Mouse (Mus musculus) myocyte (in vitro differentiated cells): ENCODE results near the gene Tmem91.

Experiments used
- CEBPB ChIP-seq: IDR thresholded peaks from 2 replicates; pipeline ENCODE4 v1.6.1; 2011; ENCODE audit warnings: mild to moderate bottlenecking, moderate library complexity; ENCODE audit not compliant: poor library complexity, insufficient read depth, severe bottlenecking
- MAX ChIP-seq: IDR thresholded peaks from one replicate; pipeline ENCODE4 v1.6.1; 2011; ENCODE audit warnings: low read depth, mild to moderate bottlenecking, control low read depth
- POLR2A ChIP-seq: IDR thresholded peaks from one replicate; pipeline ENCODE4 v1.6.1; 2011; ENCODE audit warnings: low read depth, mild to moderate bottlenecking, control low read depth, moderate library complexity; ENCODE audit not compliant: insufficient read length

- TF ChIP-seq CEBPB (no peak), POLR2A (no peak), MAX (no peak)
Measured at GRCm38 (mm10) chr7:25699851-25700250, 24.9 kb upstream of the Tmem91 start.
